Mouse (Mus musculus) fat pad, adult 2 months (tissue): ENCODE measurements around the gene Zfp787.

Experiments used
- DNase-seq: peaks from one replicate; pipeline ENCODE4 v3.0.0-alpha.2; 2011; ENCODE audit warnings: low read depth, low spot score; ENCODE audit errors: extremely low read depth

Zfp787 gene

GRCm38 (mm10) chr7:6164671-6165070, 8.9 kb upstream of the Zfp787 start:
- no peak for DNase-seq

DNA sequence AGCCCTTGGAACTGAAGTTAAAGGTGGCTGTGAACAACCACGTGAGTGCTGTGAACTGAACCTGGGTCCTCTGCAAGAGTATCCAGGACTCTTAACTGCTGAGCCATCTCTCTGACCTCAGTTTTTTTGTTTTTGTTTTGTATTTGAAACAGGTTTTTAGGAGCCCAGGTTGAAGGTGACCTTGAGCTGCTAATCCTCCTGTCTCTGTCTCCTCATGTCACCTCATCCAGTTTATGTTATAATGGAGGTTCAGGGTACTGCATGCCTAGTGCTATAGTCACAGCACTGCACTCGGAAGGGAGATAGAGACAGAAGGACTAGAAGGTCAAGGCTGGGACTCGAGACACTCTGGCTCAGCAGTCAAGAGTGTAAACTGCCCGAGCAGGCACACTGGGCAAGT, 6.4 kb upstream of the Zfp787 start:
- DNase-seq, result no peak

- DNase-seq, result no peak
Observed at GRCm38 (mm10) chr7:6161541-6161940, 5.7 kb upstream of the Zfp787 start.

DNA sequence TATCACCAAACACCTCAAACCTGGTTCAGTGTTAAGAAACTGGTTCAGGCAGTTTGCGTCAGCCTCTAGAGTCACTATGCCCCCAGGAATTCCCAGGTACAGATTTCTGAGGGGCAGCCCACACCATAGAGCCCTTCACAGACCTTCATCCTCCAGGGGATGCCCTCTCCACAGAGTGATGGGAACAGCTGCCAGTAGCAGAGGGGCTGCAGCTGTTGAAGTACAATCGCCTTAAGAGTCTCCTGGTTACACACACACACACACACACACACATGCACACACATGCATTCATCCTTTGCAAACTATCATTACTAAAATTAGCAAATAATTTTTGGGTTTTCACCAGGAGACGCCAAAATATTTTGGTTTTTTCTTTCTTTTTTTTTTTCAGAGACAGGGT, 3.8 kb upstream of the Zfp787 start:
- DNase-seq, result no peak

GRCm38 (mm10) chr7:6157479-6157878, 1.7 kb upstream of the Zfp787 start:
- no peak for DNase-seq

GRCm38 (mm10) chr7:6156901-6157472, 1.2 kb upstream of the Zfp787 start:
- no peak for DNase-seq

DNA sequence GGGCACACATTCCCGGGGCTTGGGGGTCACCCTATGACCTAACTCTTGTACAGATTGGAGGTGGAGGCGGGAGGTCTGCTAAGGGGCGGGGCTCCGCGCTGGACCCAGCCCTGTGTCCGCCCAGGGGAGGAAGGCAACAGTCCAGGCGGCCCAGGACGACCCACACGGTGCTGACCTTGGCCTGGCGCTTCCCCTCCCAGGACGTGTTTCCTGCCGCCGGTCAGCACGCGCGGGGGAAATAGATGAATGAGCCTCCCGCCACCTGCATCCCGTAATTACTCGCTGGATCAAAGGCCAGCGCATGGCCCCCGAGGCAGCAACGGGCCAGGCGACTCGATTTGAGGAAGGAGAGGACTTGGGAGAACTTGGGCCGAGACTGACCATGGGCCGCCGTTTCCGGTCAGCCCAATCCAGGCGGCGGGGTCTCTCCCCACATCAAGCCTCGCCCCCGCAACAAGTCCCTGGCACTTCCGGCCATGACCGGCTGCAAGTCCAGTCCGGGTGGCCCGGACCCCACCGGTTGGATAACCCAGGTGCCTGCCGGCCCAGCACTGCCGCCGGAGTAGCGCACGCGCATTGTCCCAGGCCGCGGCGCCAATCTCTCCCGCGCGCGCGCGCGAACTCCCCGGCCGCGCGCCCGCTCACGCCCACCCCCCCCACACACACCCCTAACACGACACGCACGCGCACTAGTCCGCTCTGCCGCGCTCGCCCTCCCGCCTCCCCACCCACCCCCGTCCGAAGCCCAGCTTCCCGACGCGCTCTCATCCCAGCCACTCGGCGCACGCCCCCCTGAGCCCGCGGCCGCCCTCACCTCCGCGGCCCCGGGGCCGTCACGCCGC, 545 bp downstream of the Zfp787 start:
- no peak for DNase-seq

- no peak for DNase-seq
Observed at GRCm38 (mm10) chr7:6154164-6154563, 1.6 kb downstream of the Zfp787 start.

DNA sequence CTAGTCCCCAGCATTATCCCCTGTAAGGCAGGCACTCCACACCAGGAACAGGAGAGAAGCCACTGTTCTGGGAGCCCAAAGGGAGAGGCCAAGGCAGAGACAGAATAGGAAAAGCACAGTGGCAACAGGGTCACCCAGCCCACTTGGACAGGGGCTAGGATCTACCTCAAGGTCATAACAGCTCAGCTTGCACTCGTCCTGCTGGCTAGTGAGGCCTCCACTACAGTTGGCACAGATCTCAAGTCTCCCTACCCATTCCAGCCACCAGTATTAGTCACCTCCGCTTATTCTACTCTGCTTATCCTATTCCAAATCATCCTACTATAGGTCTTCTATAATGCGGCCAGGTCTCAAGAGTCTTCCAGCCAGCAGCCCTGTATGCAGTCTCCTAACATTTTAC, 2.7 kb downstream of the Zfp787 start:
- DNase-seq, result no peak

DNA sequence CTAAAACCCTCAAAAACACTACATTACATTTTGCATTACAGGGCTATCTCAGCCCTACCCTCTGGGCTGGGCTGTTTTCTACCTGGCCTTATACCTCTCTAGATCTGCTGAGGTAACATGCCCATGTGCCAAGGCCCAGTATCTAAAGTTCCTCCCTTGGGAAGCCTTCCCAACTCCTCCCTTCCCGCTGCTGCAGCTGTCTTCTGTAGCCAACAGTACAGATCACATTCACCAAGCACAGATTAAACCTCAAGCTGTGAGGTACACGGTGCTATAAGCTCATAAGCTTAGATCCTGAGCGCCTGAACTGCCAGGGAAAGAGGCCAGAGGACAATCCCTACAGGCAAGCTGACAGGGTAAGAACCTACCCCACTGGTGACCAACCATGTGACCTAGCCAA, 3.8 kb downstream of the Zfp787 start:
- DNase-seq, result peak; percentile 56

DNA sequence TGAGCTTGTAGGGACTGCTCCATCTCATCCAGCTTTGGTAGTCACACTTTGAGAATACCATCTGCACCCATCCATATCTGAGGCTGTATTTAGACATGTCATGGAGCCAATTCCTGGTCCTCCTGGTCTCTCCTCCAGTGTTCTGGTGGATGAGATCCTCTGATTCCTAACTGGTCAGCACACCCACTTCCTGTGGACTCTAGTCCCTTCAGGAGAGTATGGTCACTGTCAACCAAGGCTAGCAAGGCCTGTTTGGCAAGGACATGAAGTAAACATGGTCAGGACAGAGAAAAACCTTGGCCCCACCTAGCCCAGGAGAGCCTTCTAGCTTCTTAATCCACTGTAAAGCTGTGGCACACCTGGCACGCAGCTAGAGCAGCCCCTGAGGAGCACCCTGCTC, 4.5 kb downstream of the Zfp787 start:
- no peak for DNase-seq

GRCm38 (mm10) chr7:6147688-6148087, 8.1 kb downstream of the Zfp787 start:
- no peak for DNase-seq

GRCm38 (mm10) chr7:6146982-6147325, 8.8 kb downstream of the Zfp787 start:
- DNase-seq, result no peak

DNA sequence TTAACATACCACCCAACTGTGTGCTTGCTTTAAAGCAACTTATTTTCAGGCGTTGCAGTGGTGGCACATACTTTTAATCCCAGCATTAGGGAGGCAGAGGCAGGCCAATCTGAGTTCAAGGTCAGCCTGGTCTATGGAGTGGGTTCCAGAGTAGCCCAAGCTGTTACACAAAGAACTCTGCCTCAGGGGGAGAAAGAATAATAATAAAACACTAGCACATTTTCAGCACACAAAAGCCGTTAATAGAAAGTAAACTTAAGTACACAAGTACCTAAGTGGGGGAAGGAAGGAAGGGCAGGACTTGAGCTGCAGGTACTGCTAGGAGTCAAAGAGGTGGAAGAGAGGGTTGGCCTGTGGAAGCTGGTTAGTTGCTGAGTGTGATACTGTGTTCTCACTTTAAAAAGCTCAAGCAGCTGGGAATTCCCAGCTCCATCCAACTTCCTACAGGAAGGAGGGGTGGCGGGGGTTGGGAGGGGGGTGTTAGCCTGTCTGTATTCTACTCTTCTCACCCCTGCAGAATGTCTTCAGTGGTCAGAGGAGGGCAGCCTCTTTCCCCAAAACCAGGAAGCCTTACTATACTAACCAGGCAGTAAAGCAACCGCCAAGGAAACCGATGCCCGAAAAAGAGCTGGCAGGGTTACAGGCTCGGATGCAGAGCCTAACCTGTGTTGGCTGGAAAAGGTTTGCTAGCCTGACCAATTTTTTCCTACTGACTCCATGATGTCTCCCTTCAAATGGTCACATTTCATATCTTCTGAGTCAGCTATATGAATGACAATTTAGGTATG, 9.4 kb downstream of the Zfp787 start:
- DNase-seq, result no peak

DNA sequence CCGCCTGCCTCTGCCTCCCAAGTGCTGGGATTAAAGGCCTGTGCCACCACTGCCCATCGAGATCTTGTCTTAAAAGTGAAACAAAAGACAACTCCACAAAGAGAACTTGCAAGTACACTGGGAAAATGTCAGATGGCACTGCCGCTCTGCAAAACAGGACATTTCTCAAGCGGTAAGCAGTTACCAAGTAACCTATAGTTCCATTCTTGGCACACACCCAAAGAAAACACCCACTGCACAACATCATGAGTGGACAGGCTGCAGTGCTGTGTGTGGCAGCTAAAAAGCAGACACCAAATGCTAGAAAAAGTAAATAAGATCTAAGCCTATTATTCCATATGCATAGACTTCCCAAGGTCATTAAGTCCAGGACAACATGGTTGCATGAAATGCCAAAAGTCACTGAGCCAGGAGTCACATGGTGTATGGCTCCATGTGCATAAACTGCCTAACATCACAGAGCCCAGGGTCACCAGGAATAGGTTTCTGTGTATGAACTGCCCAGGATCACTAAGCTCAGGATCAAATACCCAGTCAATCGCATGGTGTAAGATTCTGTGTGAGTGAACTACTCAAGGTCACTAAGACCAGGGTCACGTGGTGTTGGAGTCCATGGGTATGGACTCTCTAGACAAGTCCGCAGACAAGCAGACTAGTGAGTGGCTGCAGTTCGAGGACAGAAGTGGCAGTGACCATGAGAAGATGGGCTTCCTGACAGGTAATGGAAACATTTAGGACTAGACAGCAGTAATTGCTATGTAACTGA, 10.2 kb downstream of the Zfp787 start:
- DNase-seq, result no peak

DNA sequence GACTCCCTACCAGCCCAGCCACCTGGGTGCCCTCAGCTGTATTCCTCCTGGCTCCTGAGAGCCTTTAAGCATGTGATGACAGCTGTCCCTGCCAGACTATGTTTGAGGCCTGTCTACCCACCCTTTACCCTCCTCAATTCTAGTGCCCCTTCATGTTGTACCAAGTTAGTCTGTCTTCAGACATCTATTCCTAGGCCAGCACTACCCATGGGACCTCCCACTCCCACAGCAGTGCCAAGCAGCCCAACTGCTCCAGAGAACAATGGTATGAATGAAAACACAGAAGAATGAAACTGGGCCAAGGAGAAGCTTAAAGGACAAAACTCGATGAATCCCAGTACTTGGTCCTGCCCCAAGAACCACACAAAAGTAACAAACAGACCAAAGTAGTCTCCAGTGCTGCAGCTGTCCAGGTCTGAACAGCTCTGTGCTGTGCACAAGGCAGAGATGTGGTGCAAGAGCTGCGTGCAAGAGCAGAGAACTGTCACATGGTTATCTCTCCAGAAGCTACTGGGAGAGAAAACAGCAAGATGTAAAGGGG, 11.7 kb downstream of the Zfp787 start:
- DNase-seq, result no peak

DNA sequence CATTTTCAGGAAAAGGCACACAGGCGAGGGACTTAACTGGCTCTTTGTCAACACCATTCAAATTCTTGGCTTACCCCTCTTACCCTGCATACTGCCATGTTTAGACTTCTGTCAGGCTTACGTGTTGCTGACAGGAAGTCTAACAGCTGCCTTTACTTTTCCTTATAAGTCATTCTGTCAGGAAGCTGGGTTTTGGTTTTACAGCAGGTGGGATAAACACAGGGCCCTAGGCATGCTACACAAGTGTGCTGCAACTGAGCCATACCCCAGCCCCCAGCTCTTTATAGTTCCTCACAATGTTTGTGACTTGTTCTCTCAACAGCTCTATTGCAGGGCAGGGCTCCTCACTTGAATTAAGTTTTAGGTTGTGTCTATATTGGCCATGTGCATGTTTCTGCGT, 16.5 kb downstream of the Zfp787 start:
- no peak for DNase-seq

- no peak for DNase-seq
Observed at GRCm38 (mm10) chr7:6136497-6136896, 19.3 kb downstream of the Zfp787 start.

- no peak for DNase-seq
Observed at GRCm38 (mm10) chr7:6132646-6133045, 23.2 kb downstream of the Zfp787 start.

DNA sequence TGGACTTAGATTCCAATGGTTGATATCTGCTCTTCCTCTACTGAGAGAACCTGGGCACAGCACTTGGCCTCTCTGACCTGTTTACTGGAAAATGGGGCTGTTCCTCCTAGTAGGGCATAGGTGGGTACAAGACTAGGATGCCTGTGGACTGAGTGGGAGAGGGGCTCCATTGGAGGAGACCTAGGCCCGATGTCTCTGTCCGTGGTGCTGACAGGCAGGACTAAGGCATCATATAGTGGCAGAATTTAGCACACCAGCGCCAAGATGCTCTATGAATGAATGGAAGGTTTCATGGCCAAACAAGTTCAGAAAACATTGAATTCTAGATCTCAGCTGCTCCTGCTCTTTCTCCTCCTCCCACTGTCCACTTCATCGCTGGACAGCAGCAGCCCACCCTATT, 25.5 kb downstream of the Zfp787 start:
- no peak for DNase-seq
